Mouse (Mus musculus): ENCODE measurements around the gene Pi4k2a. TPM values are rescaled to one million over a fixed set of nuclear protein-coding genes. Genes with fewer than 3 reads are reported as not detected.
A peak's percentile ranks its signal among the peaks of the same experiment; 100 is the strongest.

Gene Pi4k2a
- total and polyA plus RNA-seq, 3 experiments: 7.0 to 23.9 (median 10.0) TPM

DNA sequence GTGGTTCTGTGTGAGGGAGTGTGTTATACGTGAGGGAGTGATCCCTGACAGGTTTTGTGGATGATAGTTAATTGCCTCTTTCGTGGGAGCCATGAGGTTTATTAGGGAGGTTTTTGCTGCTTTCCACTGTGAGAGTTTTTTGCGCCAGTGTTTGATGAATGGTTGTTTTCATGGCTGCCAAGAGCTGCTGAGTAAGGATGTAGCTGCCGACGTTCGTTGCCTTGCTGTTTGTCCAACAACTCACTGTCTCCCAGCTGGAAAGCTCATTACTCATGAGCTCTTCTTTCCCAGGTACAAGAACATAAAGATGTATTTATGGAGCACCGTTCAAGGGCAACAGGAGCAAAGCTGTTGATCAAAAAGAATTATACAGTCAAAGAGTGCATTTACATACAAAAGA is 73.9 kb downstream of the Pi4k2a start:
- H3K9ac ChIP-seq (ENCODE audit: insufficient read depth, low read depth): peak overlapping the region; percentile 7; the same call in 1 of the 2 replicates
- no peaks in the 10 kb centered on the region for H3K9me3 ChIP-seq (replicated peaks; ENCODE audit: low read length)
- no peak overlapping the region for H3K27ac ChIP-seq (ENCODE audit: insufficient read depth, low read depth)
- H3K4me2 ChIP-seq (ENCODE audit: insufficient read depth, low read depth, poor library complexity, severe bottlenecking): peak overlapping the region; percentile 72
- no peak for TF ChIP-seq KAT2A (IDR thresholded peaks at IDR 0.05; ENCODE audit: insufficient replicate concordance, low read length)
- no peak for TF ChIP-seq MXI1 (IDR thresholded peaks at IDR 0.05; ENCODE audit: low read depth, low read length)
- no peak for TF ChIP-seq USF1 (IDR thresholded peaks at IDR 0.05; ENCODE audit: low read depth, low read length)
- TF ChIP-seq EP300 (IDR thresholded peaks at IDR 0.05; ENCODE audit: low read length): no peak
- TF ChIP-seq NELFE (IDR thresholded peaks at IDR 0.05; ENCODE audit: low read depth, low read length): no peak
- TF ChIP-seq MEF2A (IDR thresholded peaks at IDR 0.05; ENCODE audit: borderline replicate concordance, low read depth, low read length): no peak; the same call in 1 of the 2 replicates
- no peak for TF ChIP-seq UBTF (IDR thresholded peaks at IDR 0.05; ENCODE audit: low read depth, low read length)
- TF ChIP-seq ELF1 (IDR thresholded peaks at IDR 0.05; ENCODE audit: low read depth, low read length): no peak
- TF ChIP-seq JUN (IDR thresholded peaks at IDR 0.05; ENCODE audit: insufficient read depth, low read depth, low read length): no peak
- TF ChIP-seq POLR2AphosphoS2 (IDR thresholded peaks at IDR 0.05; ENCODE audit: low read depth, low read length): no peak
- TF ChIP-seq ZC3H11A (IDR thresholded peaks at IDR 0.05; ENCODE audit: low read depth, low read length): no peak
- no peak; the same call in 1 of the 2 replicates for TF ChIP-seq MAX (IDR thresholded peaks at IDR 0.05; ENCODE audit: low read length)
- TF ChIP-seq MAZ (IDR thresholded peaks at IDR 0.05; ENCODE audit: low read depth, low read length): no peak
- peak; percentile 29; the same call in 1 of the 2 replicates for TF ChIP-seq MAFK (IDR thresholded peaks at IDR 0.05; ENCODE audit: insufficient replicate concordance, low read length)
- TF ChIP-seq RAD21 (IDR thresholded peaks at IDR 0.05; ENCODE audit: low read depth, low read length): no peak
- TF ChIP-seq SIN3A (IDR thresholded peaks at IDR 0.05; ENCODE audit: low read length): no peak
- 0 out of 2 replicates have a peak, but pooled peaks have one; percentile 5 for TF ChIP-seq ETS1 (conservative IDR thresholded peaks at IDR 0.05; ENCODE audit: low read depth, low read length)
- no peak for DNase-seq (ENCODE audit: extremely low read depth)
- H3K36me3 ChIP-seq (replicated peaks in 1 of 2; ENCODE audit: control insufficient read depth in 1 of 2, insufficient read depth in 1 of 2, low read length in 1 of 2): no peaks in the 10 kb centered on the region
- dilution Hi-C loops (cut with MboI; ENCODE audit: extremely low pct_ligation_motif_present, extremely low pct_unique_long_range_greater_than_20kb, low sequenced_read_pairs) (no loop called here), in situ Hi-C loops (cut with MboI; ENCODE audit: low pct_ligation_motif_present, low pct_unique_long_range_greater_than_20kb, low sequenced_read_pairs) (loop anchor here (5.0 kb wide), 1 partner anchor 122 kb away; no protein-coding TSS in a partner anchor)
- H3K27me3 ChIP-seq (replicated peaks): peaks cover 20% of the 10 kb centered on the region
- no peaks in the 10 kb centered on the region for H3K79me2 ChIP-seq (replicated peaks; ENCODE audit: control insufficient read depth, extremely low read depth, insufficient read depth, poor library complexity, severe bottlenecking)
- H3K4me1 ChIP-seq (ENCODE audit: control insufficient read depth in 1 of 2, insufficient read depth in 2 of 2): peaks cover 12% of the 10 kb centered on the region in 2 experiments
- peak overlapping the region in 1 of 3 experiments; percentile 7 for H3K4me3 ChIP-seq (replicated peaks in 1 of 3; ENCODE audit: low read depth in 2 of 3, low read length in 2 of 3, poor library complexity in 1 of 3)

DNA sequence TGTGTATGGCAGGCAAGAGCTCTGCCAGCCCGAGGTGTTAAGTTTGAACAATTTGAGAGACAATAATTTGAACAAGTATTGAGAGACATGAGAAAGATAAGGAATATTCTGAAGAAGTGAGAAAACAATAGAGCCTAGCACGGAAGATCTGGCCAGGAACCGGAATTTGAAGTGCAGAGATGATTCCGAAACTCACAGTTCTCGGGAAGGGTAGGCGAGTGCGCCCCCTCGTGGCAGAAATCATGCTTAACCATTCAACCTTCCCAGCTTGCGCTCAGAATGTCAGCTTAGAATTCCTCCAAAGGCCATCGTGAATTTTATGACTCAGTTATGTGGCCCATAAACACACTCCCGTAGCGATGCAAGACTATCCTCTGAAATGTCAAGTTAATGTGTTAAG is 75.9 kb downstream of the Pi4k2a start:
- H3K9ac ChIP-seq (ENCODE audit: insufficient read depth, low read depth): no peak overlapping the region
- H3K4me2 ChIP-seq (ENCODE audit: insufficient read depth, low read depth, poor library complexity, severe bottlenecking): peak overlapping the region; percentile 37; the same call in 1 of the 2 replicates
- in situ Hi-C loops (cut with MboI; ENCODE audit: low pct_ligation_motif_present, low pct_unique_long_range_greater_than_20kb, low sequenced_read_pairs): no loop called here
- peaks cover 3% of the 10 kb centered on the region; the same call in 1 of the 2 replicates for H3K79me2 ChIP-seq (replicated peaks; ENCODE audit: control insufficient read depth, extremely low read depth, insufficient read depth, poor library complexity, severe bottlenecking)
- H3K4me1 ChIP-seq (ENCODE audit: control insufficient read depth in 1 of 2, insufficient read depth in 2 of 2): peaks cover 12 to 20% of the 10 kb centered on the region in 2 experiments
- peak; percentile 75 for DNase-seq (ENCODE audit: extremely low read depth)
- H3K27ac ChIP-seq (ENCODE audit: insufficient read depth, low read depth): no peak overlapping the region
- H3K36me3 ChIP-seq (replicated peaks in 1 of 2; ENCODE audit: control insufficient read depth in 1 of 2, insufficient read depth in 1 of 2, low read length in 1 of 2): no peaks in the 10 kb centered on the region
- dilution Hi-C loops (cut with MboI; ENCODE audit: extremely low pct_ligation_motif_present, extremely low pct_unique_long_range_greater_than_20kb, low sequenced_read_pairs): no loop called here
- H3K4me3 ChIP-seq (replicated peaks in 1 of 3; ENCODE audit: low read depth in 2 of 3, low read length in 2 of 3, poor library complexity in 1 of 3): no peak overlapping the region
- H3K27me3 ChIP-seq (replicated peaks): peaks cover 27% of the 10 kb centered on the region
- H3K9me3 ChIP-seq (replicated peaks; ENCODE audit: low read length): no peaks in the 10 kb centered on the region
- no peak for TF ChIP-seq MAX (IDR thresholded peaks at IDR 0.05; ENCODE audit: low read length)
- no peak for TF ChIP-seq MXI1 (IDR thresholded peaks at IDR 0.05; ENCODE audit: low read depth, low read length)
- peak; percentile 90 for TF ChIP-seq ZNF384 (IDR thresholded peaks at IDR 0.05; ENCODE audit: low read depth, low read length)
- TF ChIP-seq MYC (IDR thresholded peaks at IDR 0.05; ENCODE audit: low read depth, low read length): peak; percentile 62; the same call in 1 of the 2 replicates
- no peak for TF ChIP-seq TBP (conservative IDR thresholded peaks at IDR 0.05; ENCODE audit: low read depth, low read length)
- peak; percentile 89 for TF ChIP-seq IRF4 (IDR thresholded peaks at IDR 0.05; ENCODE audit: low read depth, low read length)
- TF ChIP-seq ZMIZ1 (IDR thresholded peaks at IDR 0.05; ENCODE audit: low read depth, low read length): no peak
- TF ChIP-seq JUN (IDR thresholded peaks at IDR 0.05; ENCODE audit: insufficient read depth, low read depth, low read length): no peak
- TF ChIP-seq MAFK (IDR thresholded peaks at IDR 0.05; ENCODE audit: insufficient replicate concordance, low read length): no peak
- no peak for TF ChIP-seq MAZ (IDR thresholded peaks at IDR 0.05; ENCODE audit: low read depth, low read length)
- TF ChIP-seq RCOR1 (conservative IDR thresholded peaks at IDR 0.05; ENCODE audit: low read depth, low read length): no peak
- no peak for TF ChIP-seq ETS1 (conservative IDR thresholded peaks at IDR 0.05; ENCODE audit: low read depth, low read length)
- peak; percentile 53; the same call in 1 of the 2 replicates for TF ChIP-seq JUND (conservative IDR thresholded peaks at IDR 0.05; ENCODE audit: low read depth, low read length)
- TF ChIP-seq UBTF (IDR thresholded peaks at IDR 0.05; ENCODE audit: low read depth, low read length): no peak
- no peak for TF ChIP-seq ZKSCAN1 (IDR thresholded peaks at IDR 0.05; ENCODE audit: borderline replicate concordance, low read depth, low read length)
- no peak for TF ChIP-seq KAT2A (IDR thresholded peaks at IDR 0.05; ENCODE audit: insufficient replicate concordance, low read length)
- 0 out of 2 replicates have a peak, but pooled peaks have one; percentile 18 for TF ChIP-seq BHLHE40 (IDR thresholded peaks at IDR 0.05; ENCODE audit: low read depth, low read length)
- TF ChIP-seq TCF12 (IDR thresholded peaks at IDR 0.05; ENCODE audit: low read depth, low read length): no peak
- no peak for TF ChIP-seq USF2 (conservative IDR thresholded peaks at IDR 0.05; ENCODE audit: low read depth, low read length)
- TF ChIP-seq SIN3A (IDR thresholded peaks at IDR 0.05; ENCODE audit: low read length): peak; percentile 65; the same call in 1 of the 2 replicates
- peak; percentile 47; the same call in 1 of the 2 replicates for TF ChIP-seq ZC3H11A (IDR thresholded peaks at IDR 0.05; ENCODE audit: low read depth, low read length)
- TF ChIP-seq HCFC1 (IDR thresholded peaks at IDR 0.05; ENCODE audit: low read depth, low read length): peak; percentile 40; the same call in 1 of the 2 replicates
- TF ChIP-seq POLR2AphosphoS2 (IDR thresholded peaks at IDR 0.05; ENCODE audit: low read depth, low read length): no peak
- no peak for TF ChIP-seq EP300 (IDR thresholded peaks at IDR 0.05; ENCODE audit: low read length)
